Mouse (Mus musculus): ENCODE results near the gene Tmem213. TPM values are rescaled to one million over a fixed set of nuclear protein-coding genes. Genes with fewer than 3 reads are reported as not detected.

Tmem213 gene
- polyA plus RNA-seq, 1 experiment from 2014 or later = not detected

DNA sequence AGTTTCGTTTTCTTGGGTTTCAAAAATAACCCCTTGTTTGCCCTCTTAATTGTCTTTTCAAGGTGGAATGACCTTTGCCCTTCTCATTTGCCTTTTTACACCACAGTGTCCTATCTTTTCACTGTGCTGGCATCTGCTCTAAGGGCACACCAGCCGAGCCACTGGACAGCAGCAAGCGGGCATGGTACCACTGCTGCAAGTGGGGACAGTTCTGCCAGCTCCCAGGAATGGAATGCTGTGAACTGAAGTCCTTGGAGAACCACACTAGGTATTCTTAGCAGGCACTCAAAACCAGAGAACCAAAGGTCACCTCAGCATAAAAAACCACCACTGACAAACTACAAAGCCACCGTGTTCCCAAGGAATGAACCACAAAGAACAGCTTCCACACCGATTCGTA is 13.7 kb downstream of the Tmem213 start:
- WGBS = 86% methylated on average over 6 of the region's 6 CpGs
- Histone ChIP-seq H3K9me3 (replicated peaks) (no peaks in the 10 kb centered on the region), H3K27ac (no peak overlapping the region), H3K36me3 (peaks cover 36% of the 10 kb centered on the region), H3K4me3 (no peak overlapping the region), H3K27me3 (ENCODE audit: low read depth, poor library complexity, severe bottlenecking) (no peaks in the 10 kb centered on the region), H3K4me1 (0 out of 2 replicates have a peak, but pooled peaks cover 10% of the 10 kb centered on the region)
- no peak for DNase-seq (ENCODE audit: low spot score)

DNA sequence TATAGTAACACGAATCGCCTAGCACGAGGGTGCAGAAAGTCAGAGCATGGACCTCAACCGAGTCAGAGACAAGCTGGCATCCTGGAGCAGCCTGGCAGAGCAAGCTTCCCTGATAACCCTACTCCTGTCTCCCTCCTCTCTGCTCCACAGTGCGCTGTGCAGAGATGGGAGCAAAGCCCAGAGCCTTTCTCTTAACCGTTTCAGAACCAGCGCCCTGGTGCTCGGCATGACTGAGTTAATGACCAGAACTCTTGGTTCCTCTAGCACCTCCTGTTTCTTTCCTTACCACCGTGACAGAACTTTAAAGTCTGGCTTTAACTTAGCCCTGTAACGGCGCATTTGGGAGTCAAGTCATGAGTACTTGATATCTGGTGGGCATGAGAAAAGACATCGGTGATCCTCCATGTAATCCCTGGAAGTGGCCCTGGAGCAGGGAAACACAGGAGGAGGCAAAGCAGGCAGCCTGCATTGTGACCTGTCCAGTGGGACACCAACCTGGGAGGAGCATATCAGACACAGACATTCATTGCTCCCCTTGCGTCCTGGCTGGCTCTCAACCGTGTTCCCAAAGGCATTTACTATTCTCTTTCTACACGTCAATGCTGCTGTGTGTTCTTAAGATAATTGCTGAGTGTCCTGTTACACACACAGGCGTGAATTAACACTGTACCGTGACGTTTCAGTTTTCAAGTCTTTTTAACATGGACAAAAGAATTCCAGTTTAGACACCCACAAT is 14.6 kb downstream of the Tmem213 start:
- no peak overlapping the region; the same call in 1 of the 2 replicates for H3K27ac ChIP-seq

DNA sequence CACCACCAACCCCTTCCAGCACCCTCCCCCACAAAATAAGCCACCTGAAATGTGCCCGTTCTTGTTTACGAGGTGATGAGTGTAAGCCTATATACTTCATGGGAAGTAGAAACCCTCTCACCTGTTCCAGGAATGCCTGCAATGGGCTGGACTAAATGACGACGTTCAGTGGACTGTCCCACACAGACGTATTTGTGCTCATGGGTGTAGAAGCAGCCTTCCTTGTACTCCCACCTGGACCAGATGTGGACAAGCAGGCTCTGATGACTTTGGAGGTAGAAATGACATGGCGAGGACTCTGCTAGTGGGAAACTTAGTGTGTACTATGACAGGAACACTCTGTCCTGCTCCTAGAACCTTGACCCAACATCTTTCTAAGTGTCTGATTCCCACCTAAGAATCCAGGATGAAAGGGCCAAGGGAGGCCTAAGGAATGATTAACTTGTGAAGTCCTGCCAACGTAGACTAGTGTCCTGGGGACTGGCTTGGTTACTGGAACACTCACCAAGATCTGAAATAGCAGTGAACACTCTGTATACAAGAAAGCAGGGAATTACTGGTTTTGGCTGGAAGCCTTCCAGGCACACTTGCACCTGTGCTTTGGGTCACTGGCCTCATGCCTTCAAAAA is 15.3 kb downstream of the Tmem213 start, which contains the start of gene Atp6v0a4:
Gene Atp6v0a4, minus strand, starts transcription at position 380 of the 629 bp plus-strand sequence.
- Histone ChIP-seq H3K27ac (no peak within 1 kb of the TSS; the same call in 1 of the 2 replicates), H3K27me3 (ENCODE audit: low read depth, poor library complexity, severe bottlenecking) (no peaks in the 10 kb centered on the region), H3K9me3 (replicated peaks) (no peaks in the 10 kb centered on the region), H3K4me3 (no peak within 1 kb of the TSS), H3K36me3 (peaks cover 46% of the 10 kb centered on the region), H3K4me1 (0 out of 2 replicates have a peak, but pooled peaks cover 10% of the 10 kb centered on the region)
- DNase-seq (ENCODE audit: low spot score) = no peak
- 85% methylated on average over 7 of the region's 7 CpGs for WGBS

More for the DNA sequence above, 14.6 kb downstream of the Tmem213 start:
- Histone ChIP-seq H3K9me3 (replicated peaks) (no peaks in the 10 kb centered on the region), H3K27me3 (ENCODE audit: low read depth, poor library complexity, severe bottlenecking) (no peaks in the 10 kb centered on the region), H3K4me1 (0 out of 2 replicates have a peak, but pooled peaks cover 10% of the 10 kb centered on the region), H3K36me3 (peaks cover 44% of the 10 kb centered on the region), H3K4me3 (no peak overlapping the region)
- WGBS = 85% methylated on average over 18 of the region's 18 CpGs
- DNase-seq (ENCODE audit: low spot score) = no peak

DNA sequence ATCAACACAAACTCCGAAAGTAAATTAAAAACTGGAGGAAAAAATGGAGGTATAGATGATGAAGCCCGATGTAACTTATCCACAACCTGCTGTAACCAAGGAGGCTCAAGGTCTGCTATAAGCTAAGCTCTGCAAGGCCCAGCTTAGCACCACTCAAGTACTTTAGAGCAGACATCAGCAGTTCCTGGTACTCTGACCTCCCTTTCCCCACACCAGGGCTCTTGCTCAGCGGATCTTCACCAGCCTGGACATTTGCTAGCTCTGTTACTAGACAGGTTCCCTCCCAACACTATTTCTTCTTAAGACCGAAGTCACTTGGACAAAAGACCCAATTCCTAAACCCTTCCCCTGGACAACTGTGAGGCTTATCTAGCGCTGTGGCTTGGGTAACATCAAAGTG is 15.8 kb downstream of the Tmem213 start:
- Histone ChIP-seq H3K27ac (no peak overlapping the region), H3K9me3 (replicated peaks) (no peaks in the 10 kb centered on the region), H3K4me3 (no peak overlapping the region), H3K27me3 (ENCODE audit: low read depth, poor library complexity, severe bottlenecking) (no peaks in the 10 kb centered on the region), H3K4me1 (0 out of 2 replicates have a peak, but pooled peaks cover 10% of the 10 kb centered on the region), H3K36me3 (peaks cover 50% of the 10 kb centered on the region)
- WGBS = 94% methylated on average over 5 of the region's 5 CpGs
- no peak for DNase-seq (ENCODE audit: low spot score)

DNA sequence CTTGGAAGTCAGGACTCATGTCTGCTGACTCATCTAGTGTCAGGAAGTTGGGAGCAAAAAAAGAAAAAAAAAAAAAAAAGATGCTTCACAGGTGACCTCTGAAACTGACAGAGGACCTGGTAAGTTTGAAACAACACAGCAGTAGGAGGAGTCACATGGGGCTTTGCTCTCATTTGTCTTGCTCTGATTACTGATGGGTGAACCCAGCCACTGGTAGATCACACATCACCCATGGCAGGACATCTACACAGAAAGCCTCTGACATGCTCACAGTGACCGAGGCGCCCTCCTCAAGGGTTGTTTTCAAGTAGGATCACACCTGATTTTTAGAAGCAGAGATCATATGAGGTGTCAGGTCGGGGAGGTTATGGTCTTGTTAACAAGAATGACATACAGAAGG is 16.4 kb downstream of the Tmem213 start:
- Histone ChIP-seq H3K27ac (no peak overlapping the region), H3K27me3 (ENCODE audit: low read depth, poor library complexity, severe bottlenecking) (no peaks in the 10 kb centered on the region), H3K4me3 (no peak overlapping the region), H3K4me1 (0 out of 2 replicates have a peak, but pooled peaks cover 10% of the 10 kb centered on the region), H3K36me3 (peaks cover 56% of the 10 kb centered on the region), H3K9me3 (replicated peaks) (no peaks in the 10 kb centered on the region)
- 91% methylated on average over 3 of the region's 3 CpGs for WGBS
- DNase-seq (ENCODE audit: low spot score) = no peak

DNA sequence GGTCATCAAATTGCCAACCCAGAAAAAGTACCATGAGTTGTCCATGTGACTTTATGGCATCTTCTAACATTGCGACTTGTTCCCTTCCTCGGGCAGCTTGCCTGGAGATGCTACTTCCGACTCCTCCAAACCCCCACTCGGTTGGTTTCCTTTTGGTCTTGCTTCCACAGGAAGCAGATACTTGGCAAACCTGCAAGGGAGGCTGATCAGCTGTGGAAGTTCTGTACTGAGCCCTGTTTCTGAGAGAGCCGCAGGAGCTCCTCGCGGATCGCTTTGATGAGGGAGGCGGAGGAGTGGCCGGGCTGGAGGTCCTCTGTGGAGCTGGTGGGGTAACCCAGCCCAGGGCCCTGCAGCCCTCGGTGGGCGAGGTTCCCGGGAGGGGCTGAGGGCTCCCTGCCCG is 19.1 kb downstream of the Tmem213 start:
- no peaks in the 10 kb centered on the region for H3K9me3 ChIP-seq (replicated peaks)
- H3K27ac ChIP-seq = no peak overlapping the region
- no peak overlapping the region for H3K4me3 ChIP-seq
- H3K4me1 ChIP-seq = 0 out of 2 replicates have a peak, but pooled peaks cover 10% of the 10 kb centered on the region
- H3K27me3 ChIP-seq (ENCODE audit: low read depth, poor library complexity, severe bottlenecking) = no peaks in the 10 kb centered on the region
- H3K36me3 ChIP-seq = peaks cover 67% of the 10 kb centered on the region
- 92% methylated on average over 14 of the region's 14 CpGs for WGBS
- no peak for DNase-seq (ENCODE audit: low spot score)

DNA sequence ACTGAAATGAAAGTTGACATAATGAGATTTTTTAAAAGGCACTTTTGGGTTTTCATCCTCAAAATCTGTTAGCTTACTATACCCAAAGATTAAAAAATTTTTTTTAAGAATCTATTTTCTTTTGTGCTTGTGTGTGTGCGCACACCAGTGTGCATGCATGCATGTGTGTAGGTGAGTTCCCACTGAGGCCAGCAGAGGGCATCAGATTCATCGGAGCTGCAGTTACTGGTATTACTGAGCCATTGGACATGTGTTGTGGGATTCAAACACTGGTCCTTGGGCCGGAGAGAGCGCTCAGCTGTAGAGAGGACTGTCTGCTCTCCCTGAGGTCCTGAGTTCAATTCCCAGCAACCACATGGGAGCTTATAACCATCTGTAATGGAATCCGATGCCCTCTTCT is 20.8 kb downstream of the Tmem213 start:
- H3K4me3 ChIP-seq = no peak overlapping the region
- DNase-seq (ENCODE audit: low spot score) = no peak
- no peaks in the 10 kb centered on the region for H3K9me3 ChIP-seq (replicated peaks)
- H3K27ac ChIP-seq = no peak overlapping the region
- no peaks in the 10 kb centered on the region for H3K4me1 ChIP-seq
- no peaks in the 10 kb centered on the region for H3K27me3 ChIP-seq (ENCODE audit: low read depth, poor library complexity, severe bottlenecking)
- H3K36me3 ChIP-seq = peaks cover 63% of the 10 kb centered on the region
- WGBS = 98% methylated on average over 5 of the region's 5 CpGs

DNA sequence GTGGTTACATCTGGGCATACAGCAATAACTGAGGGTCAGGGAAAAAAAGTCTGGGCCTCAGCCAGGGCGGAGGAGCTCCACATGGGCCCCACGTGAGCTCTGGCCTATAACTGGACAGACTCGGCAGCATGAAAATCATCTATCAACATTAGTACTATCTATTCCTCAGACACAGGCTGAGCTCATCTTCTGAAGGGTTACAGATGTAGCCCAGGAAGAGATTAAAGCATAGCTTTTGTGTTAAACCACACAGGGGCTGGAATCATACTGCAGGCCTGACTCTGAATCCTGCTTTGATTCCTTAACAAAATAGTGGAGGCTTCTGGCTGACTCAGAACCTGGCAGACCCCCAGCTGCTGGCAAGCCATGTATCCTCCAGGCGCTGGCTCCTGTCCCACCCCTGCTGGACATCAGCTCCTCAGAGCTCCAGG is 22.8 kb downstream of the Tmem213 start:
- H3K9me3 ChIP-seq (replicated peaks) = no peaks in the 10 kb centered on the region
- H3K27me3 ChIP-seq (ENCODE audit: low read depth, poor library complexity, severe bottlenecking) = no peaks in the 10 kb centered on the region
- no peaks in the 10 kb centered on the region for H3K4me1 ChIP-seq
- peaks cover 64% of the 10 kb centered on the region for H3K36me3 ChIP-seq
- no peak overlapping the region for H3K4me3 ChIP-seq
- H3K27ac ChIP-seq = no peak overlapping the region
- no peak for DNase-seq (ENCODE audit: low spot score)
- WGBS = 91% methylated on average over 4 of the region's 4 CpGs

DNA sequence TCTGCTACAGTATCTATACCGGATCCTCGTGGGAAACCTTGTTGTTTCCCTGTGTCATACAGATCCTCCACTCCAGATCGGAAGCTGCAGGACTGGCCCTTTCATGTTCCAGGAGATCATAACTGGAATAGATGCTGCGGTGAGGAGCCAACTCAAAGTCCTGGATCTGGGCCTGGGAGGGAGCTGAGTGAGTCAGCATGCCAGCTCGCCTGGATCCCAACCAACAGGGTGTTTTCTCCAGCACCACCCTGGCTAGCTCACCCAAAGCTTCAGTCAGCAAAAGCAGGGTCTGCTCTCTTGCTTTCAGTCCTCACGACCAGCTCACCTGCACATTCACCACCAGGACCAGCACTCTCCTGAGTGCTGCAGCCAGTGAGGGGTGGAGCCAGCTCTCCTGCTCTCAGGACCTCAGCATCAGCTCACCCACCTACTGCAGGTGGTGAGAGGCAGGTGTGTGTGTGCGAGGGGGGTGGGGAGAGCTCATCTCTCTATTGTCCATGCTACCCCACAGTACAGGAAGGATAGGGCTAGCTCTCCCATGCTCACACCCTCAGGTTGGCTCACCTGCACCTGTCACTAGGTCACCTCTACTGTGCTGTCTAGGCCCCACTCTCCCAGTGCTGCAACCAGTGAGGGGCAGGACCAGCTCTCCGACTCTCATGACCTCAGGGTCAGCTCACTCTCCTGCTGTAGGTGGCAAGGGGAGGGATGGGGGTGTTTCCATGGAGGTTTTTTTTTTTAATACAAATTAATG is 25.9 kb downstream of the Tmem213 start:
- Histone ChIP-seq H3K36me3 (peaks cover 62% of the 10 kb centered on the region), H3K27ac (no peak overlapping the region), H3K4me1 (no peaks in the 10 kb centered on the region), H3K27me3 (ENCODE audit: low read depth, poor library complexity, severe bottlenecking) (no peaks in the 10 kb centered on the region), H3K4me3 (no peak overlapping the region), H3K9me3 (replicated peaks) (no peaks in the 10 kb centered on the region)
- DNase-seq (ENCODE audit: low spot score) = no peak
- 90% methylated on average over 8 of the region's 8 CpGs for WGBS

DNA sequence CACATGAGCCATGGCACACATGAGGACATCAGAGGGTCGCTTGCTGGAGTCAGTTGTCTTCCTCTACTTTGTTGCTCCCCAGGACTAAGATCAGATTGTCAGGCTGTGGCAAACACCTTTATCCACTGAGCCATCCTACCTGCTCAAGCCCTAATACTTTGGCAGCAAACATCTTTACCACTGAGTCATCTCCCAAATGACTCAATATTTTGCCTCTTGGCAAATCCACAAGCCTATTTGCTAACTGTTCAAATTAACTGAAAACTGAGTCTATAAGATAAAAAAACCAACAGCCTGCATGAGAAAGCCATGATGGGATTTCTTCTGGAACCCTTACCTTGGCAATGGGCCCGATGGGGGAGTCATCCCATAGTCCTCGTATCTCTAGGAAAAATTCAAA is 30.0 kb downstream of the Tmem213 start:
- no peaks in the 10 kb centered on the region for H3K9me3 ChIP-seq (replicated peaks)
- DNase-seq (ENCODE audit: low spot score) = no peak
- H3K4me3 ChIP-seq = no peak overlapping the region
- peaks cover 76% of the 10 kb centered on the region for H3K36me3 ChIP-seq
- H3K4me1 ChIP-seq = no peaks in the 10 kb centered on the region
- 92% methylated on average over 3 of the region's 3 CpGs for WGBS
- no peaks in the 10 kb centered on the region for H3K27me3 ChIP-seq (ENCODE audit: low read depth, poor library complexity, severe bottlenecking)
- no peak overlapping the region for H3K27ac ChIP-seq

DNA sequence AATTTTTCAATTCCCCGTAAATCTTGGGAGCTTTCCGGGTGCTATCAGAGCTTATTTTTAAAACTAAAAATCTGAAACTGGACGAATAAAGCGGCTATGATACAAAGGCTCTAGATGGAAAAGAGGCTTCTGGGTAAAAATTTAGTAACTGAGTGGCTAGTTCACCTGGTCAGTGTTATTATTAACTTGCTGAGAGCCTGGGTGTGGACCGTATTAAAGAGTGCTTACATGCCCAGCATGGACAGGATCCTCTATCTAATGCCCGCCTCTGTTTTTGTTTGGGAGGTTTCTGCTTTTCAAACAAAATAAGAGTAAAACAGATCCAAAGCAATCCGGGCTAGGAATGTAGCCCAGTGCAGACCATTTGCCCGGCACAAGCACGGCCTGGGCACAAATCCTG is 31.3 kb downstream of the Tmem213 start:
- WGBS = 94% methylated on average over 9 of the region's 9 CpGs
- DNase-seq (ENCODE audit: low spot score) = no peak
- Histone ChIP-seq H3K27me3 (ENCODE audit: low read depth, poor library complexity, severe bottlenecking) (no peaks in the 10 kb centered on the region), H3K9me3 (replicated peaks) (no peaks in the 10 kb centered on the region), H3K27ac (no peak overlapping the region), H3K36me3 (peaks cover 77% of the 10 kb centered on the region), H3K4me1 (no peaks in the 10 kb centered on the region), H3K4me3 (no peak overlapping the region)

DNA sequence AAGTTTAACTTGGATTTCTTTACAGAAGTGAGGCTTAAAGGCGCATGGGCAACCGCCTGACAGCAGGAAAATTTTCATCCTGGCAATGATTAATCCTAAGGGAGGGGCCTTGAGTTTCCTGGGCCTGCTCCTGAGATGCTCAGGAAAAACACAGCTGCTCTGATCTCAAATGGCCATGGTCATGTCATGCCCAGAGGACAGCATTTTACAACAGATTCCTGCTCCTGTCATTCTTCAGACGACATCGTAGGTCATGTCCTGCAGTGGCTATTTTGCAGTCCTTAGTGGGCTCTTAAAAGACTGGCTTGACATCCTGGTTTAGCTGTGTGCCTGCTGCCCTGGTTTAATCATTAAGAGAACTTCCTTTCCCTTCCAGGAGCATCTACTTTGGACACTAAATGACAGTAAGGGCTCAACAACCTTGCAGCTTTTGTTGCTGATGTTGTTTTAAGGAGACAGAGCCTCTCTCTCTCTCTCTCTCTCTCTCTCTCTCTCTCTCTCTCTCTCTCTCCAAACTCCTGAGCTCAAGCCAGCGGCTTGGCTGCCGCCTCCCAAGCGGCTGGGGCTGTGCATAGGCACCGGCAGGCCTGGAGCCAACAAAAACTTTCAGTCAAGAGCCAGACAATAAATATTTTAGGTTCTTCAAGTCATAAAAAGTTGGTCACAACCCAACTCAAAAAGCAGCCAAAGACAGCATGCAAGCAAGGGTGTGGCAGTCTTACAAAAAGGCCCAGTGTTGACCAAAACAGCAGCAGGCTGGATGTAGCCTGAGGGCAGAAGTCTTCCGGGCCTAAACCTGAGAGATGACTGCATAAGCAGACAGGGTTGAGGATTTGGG is 35.3 kb downstream of the Tmem213 start:
- DNase-seq (ENCODE audit: low spot score) = no peak
- Histone ChIP-seq H3K9me3 (replicated peaks) (no peaks in the 10 kb centered on the region), H3K36me3 (peaks cover 85% of the 10 kb centered on the region), H3K4me1 (peaks cover 1% of the 10 kb centered on the region; the same call in 1 of the 2 replicates), H3K27ac (no peak overlapping the region), H3K27me3 (ENCODE audit: low read depth, poor library complexity, severe bottlenecking) (no peaks in the 10 kb centered on the region), H3K4me3 (no peak overlapping the region)
- WGBS = 86% methylated on average over 9 of the region's 9 CpGs

Data from limb, embryonic 10.5 days (tissue).